Mouse (Mus musculus): Measurements from ENCODE around the gene Abhd8.

The Abhd8 gene

DNA sequence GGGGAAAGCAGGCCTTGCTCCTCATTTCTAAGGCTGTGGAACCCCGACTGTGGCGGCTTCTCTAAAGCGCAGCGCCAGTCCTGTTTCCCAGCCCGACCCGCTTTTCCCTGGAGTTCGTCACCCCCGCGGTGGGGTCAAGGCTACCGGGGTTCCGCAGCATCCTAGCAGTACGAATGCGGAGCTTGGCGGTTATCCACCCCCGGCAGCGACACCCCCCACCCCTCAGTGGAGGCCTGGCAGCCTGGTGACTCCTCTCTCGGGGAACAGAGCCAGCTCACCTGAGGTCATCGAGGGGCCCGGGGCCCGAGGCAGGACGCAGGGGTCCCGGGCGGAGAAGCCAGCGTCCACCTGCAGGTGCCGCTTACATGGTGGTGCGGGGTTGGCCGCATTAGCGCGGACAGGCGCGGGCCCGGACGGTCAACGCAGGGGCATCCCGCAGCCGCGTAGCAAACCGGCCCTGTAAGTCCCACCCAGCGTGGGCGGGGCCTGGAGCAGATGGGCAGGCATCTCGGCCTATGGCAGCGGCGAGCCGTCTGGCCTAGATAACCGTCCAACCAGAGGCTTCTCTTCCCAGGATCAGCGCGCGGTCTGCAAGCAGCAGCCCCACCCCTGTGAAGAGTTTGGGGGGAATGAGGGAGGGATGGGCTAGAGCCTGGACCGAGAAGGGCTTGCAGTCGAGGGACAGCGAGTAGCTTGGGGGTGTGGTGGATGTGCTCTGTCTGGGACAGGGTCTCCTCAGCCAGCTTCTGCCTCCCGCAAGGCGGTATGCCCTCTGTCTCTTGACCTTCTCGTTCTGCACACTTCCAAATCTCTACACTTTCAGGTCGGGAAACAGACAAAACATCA lies at the start of gene Abhd8:
Abhd8 (minus strand) TSS at position 468 of the 846 bp plus-strand sequence.
- peak; percentile 96 for DNase-seq (ENCODE audit: low read depth, low spot score)

DNA sequence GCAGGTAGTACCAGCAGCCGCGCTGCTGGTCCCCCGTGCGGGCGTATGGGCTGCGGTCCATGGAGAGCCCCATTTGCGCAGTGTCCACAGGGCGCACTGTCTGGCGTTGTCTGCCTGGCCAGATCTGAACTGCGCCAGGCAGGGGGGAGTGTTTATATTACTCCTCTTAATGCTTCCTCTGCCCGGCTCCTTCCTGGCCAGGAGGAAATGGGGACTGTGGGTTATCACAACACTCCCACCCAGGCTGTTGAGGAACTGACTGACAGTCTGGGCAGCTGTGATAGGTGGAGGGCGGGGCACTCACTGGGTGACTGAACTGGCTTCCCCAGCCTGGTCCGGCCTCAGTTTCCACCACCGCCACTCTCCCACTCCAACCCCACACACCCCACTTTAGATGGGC lies 48.2 kb upstream of the Abhd8 start, which contains the start of gene Plvap:
Plvap (minus strand) TSS at position 109 of the 400 bp plus-strand sequence.
- no peak for DNase-seq (ENCODE audit: low read depth, low spot score)

DNA sequence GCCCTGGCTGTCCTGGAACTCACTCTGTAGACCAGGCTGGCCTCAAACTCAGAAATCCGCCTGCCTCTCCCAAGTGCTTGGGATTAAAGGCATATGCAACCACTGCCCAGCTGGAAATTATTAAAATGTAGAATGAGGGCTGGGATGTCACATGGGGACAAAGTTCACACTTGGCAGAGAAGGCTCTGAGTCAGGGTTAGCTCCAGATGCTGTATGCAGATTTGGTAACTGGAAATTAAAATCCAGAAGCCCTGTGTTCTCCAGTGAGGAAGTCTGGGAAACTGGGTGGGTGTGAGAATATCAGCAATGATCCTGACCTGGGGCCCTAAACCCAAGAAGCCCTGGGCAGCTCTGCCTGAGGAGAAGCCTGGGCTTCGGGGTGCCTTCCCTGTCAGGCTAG lies 45.9 kb upstream of the Abhd8 start:
- no peak for DNase-seq (ENCODE audit: low read depth, low spot score)

DNA sequence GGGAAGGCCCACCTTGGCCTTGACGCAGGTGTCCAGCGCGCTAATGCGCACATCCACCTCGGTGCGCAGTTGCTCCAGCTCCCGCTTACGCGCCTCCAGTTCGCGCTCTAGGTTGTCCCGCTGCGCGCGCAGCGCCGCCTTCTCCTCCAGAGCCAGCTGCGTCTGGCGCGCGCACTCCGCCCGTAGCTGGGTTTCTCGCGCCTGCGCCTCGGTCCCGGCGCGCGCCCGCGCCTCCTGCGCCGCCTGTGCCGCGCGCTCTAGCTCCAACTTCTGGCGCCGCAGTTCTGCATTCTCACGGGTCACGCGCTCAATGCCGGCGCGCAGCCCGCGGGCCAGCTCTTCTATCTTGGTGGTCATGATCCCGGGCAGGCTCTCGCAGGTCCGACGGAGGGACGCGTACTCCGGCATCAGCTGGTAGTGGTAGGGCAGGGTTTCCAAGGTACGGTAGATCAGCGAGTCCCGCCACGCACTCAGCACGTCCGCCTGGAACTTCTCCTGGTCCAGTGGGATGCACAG lies 44.2 kb upstream of the Abhd8 start:
- peak; percentile 94 for DNase-seq (ENCODE audit: low read depth, low spot score)

DNA sequence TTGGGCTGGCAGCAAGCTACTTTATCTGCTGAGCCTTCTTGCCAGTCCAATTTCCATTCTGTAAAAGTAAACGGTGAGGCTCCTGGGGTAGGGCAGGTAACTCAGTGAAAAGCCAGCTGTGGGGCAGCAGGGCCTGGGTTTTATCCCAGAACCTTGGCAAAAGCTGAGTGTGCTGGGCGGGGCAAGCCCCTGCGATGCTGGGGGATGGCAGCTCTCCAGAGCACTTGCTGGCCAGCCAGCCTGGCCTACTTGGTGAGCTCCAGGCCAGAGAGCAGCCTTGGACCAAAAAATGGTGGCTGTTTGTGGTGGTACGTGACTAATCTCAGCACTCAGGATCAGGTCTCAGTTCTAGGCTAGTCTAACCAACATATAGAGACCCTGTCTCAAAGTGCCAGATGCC lies 42.5 kb upstream of the Abhd8 start:
- no peak for DNase-seq (ENCODE audit: low read depth, low spot score)

DNA sequence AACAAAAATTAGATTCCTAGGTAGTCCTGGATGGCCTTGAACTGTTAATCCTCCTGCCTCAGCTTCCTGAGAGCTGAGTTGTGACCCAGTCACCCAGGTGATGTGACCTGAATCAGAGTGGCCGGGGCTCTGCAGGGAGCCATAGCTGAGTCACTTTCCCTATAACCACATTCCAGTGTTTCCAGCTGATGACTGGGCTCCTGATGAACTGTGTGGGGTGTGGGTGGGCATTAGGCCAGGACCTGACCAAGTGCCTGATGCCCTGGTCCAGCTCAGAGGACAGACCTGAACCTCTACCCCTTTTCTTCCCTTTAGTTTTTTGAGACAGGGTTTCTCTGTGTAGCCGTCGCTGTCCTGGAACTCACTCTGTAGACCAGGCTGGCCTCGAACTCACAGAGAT lies 41.9 kb upstream of the Abhd8 start:
- DNase-seq (ENCODE audit: low read depth, low spot score) = no peak

DNA sequence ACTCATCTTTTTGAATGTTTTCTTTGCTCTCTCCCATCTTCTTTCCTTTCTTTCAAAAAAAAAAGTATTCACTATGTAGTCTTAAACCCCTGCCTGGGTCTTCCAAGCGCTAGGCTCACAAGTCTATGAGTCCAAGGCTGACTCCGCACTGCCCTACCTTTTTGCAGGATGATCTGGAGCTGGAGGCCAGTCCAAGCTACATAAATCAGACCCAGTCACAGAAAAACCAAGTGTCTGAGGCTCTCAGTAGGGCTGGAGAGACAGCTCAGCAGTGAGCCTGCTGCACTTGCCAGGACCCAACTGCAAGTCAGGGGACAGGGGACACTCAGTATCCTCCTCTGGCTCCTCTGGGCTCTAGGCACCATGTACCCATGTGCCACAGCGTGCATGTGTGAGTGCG lies 40.9 kb upstream of the Abhd8 start:
- no peak for DNase-seq (ENCODE audit: low read depth, low spot score)

DNA sequence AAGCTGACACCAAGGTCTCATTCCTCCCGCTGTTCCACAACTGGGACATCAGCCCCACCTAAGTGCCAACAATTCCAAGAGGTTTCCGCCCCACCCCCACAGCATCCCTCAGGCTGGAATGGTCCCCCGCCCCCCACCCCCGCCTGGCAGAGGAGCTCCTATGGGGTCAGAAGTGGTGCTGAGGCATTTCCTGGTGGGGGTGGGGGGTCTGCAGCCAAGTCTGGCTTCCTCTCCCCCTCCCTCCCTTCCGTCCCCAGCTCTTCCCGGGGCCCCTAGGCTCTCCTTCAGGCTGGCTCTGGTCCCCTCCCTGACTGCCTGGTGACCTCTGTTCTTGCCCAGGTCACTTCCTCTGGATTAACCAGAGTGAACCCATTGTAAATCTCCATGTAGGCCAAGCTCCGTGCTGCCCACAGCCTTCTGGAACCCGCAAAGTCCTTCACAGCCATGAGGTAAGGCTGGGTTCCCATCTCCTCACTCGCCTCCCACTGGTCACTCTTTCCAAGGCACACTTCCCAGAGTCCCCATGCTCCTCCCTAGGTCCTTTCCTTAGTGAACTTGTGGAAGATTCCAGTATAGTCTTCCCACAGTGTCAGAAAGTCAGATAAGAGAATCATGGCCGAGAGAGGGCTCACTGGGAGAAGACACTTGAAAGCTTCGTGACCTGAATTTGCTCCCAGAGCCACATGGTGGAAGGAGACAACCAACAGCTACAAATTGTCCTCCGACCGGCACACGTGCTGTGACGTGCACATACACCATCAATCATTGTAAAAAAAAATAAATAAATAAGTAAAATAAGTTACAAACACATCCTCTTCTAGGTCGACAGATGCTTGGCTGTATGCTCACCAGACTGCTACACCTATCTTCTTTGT lies 35.6 kb upstream of the Abhd8 start:
- DNase-seq (ENCODE audit: low read depth, low spot score) = peak; percentile 76

DNA sequence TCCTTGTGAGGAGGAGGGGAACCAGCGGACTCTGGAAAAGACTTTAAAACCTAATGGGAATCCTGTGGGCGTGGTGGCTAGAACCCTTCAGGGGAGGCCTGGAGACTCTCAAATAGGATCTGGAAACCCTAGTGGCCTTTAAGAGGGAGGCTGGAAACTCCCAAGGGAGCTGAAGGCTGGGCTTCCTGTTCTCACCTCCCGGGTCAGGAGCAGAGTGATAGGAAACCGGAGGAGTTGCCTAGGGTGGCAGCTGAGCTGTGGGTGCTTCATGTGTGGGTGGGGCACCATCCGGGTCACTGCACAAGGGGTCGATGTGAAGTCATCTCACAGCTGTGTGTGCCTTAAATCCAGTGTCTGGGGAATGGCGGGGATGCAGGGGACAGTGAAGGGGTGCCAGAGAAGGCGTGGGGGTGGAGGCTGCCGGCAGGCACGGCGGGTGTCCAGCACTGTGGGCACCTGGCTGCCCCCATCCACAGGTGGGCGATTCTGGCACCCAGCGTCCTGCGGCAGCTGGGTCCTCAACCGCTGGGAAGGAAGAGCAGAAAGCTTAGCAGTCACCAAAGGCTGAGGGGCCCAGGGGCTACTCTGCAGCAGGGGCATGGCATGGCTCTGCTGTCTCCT lies 34.5 kb upstream of the Abhd8 start:
- peak; percentile 67 for DNase-seq (ENCODE audit: low read depth, low spot score)

DNA sequence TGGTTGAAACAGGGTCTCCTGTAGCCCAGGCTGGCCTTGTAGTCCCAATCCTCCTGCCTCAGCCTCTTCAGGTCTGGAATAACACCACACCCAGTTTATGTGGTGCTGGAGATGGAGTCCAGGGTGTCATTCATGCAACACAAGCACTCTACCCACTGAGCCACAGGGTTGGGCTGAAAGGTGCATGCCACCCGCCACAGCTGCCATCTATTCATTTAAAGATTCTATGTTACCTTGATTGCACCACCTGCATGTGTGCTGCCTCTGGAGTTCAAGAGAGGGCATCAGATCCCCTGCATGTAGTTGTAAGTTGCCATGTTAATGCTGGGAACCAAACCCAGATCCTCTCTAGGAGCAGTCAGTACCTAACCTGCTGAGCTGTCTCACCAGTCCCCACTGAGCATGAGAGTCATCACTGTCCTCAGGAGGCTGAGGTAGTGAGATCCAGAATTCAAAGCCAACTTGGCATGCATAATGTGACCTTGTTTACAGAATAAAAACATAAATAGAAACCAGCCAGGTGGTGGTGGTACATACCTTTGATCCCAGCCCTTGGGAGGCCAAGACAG lies 33.7 kb upstream of the Abhd8 start:
- no peak for DNase-seq (ENCODE audit: low read depth, low spot score)

DNA sequence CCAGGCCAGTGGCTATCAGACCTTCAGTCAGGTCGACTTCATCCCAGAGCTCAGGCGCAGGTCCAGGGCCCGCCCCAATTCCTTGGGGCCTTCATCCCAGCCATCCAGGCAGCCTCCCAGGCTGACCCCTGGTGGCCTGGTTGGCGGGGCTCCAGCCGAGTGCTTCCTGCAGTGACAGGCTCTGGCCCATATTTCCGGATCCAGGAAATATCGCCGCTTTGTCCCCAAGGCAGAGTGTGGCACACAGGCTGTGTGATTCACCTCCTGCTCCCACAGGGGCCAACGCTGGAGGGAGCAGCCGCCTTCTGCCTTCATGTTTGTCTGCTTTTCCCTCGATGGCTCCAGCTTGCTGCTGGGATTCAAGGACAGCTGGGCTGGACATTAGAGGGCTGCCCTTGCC lies 33.0 kb upstream of the Abhd8 start:
- DNase-seq (ENCODE audit: low read depth, low spot score) = no peak

DNA sequence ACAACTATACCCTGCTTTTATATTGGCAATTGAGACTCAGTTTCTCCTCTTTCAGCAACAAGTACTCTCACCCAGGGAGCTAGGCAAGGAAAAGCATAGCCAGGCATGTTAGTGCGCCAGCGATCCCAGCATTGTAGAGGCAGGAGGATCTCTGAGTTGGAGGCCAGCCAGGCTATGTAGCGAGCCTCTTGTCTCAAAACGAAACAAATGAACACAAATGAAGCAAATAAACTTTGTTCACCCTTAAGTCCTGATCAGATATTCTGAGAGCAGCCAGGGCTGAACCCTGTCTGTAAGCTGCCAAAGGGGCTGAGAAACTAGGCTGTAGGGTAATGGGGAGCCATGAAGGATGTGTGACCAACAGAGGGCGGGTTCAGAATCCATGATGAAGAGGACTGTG lies 32.4 kb upstream of the Abhd8 start:
- DNase-seq (ENCODE audit: low read depth, low spot score) = no peak

DNA sequence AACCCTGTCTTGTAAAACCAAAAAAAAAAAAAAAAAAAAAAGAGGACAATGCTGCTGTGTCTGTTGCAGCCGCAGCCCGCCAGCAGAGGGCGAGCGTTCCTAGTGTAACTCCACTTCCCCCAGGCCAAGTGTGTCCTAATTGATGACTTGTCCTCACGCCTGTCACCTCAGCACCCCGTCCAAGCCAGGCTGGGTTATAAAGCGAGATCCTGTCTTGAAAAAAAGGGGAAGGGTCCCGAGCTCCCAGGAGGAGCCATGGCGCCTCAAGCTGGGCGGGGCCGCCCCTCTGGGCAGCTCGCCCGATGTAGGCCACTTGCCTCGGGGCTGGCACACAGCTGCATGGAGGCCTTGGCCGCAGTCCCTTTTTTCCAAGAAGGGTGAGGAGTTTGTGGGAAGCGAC lies 31.6 kb upstream of the Abhd8 start:
- DNase-seq (ENCODE audit: low read depth, low spot score) = peak; percentile 79

DNA sequence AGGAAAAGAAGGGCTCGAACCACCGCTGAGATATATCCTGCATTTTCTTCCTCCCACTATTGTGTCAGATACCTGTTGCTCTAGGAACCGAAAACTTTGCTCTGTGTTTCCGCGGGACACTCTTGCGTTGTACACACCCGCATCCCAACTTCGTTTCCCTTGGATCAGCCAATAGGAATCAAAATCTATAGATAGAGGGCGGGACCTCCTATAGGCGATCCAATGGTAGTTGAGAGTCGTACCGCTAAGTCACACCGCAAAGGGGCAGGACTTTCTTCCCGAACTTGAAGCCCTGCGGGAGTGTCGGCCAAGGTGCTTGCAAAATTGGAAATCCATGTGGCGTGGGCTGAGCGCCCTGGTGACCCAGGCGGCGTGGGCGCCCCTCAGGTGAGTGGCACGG lies 25.0 kb upstream of the Abhd8 start:
- peak; percentile 99 for DNase-seq (ENCODE audit: low read depth, low spot score)

DNA sequence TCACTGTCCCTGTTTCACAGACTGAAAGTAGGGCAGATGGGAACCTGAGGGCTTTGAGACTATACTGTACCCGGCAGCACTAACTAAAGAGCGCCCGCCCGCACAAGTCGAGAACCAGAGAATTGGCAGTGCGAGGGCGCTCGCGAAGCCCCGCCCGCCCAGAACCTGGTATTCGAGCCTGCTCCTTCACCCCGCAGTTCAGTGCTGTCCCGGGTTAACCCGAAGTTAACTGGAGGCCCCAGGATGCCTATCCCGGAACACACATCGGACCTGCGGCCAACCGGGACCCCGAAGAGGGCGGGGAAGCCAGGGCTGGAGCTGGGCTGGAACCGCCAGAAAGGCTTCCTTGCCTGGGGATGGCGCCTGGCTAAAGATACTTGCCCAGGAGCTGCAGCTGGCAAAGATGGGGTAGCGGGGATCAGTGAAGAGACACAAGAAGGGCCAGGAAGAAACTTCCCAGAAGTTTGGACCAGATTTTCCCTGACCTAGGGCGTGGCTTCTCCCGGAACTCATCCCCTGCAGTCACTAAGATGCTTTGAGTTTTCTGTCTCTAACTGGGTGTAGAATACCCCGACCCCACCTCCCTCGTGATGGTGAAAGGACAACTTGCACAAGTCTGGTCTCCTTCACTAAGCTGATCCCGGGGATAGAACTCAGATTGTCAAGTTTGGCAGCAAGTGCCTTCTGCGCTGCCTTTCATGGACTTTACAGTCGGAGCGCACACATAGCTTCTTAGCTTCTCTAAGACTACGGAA lies 24.4 kb upstream of the Abhd8 start, which contains the start of gene Gtpbp3:
Gtpbp3 (plus strand) TSS at position 413 of the 755 bp plus-strand sequence.
- DNase-seq (ENCODE audit: low read depth, low spot score) = peak; percentile 77

DNA sequence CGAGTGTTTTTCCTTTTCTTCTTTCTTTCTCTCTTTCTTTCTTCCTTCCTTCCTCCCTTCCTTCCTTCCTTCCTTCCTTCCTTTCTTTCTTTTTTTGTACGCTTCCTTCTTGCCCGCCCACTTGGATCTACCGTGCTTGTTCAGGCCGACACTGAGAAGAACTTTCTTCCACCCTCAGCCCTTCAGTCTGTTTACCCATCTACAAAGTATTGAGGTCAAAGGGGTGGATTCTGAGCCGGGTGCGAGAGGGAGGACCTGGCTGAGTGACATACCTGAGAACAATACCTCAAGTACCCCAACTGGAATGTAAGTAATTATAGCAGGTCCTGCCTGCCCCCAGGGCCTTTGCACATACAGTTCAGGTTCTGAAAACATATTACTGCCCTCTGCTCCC lies 22.7 kb upstream of the Abhd8 start:
- DNase-seq (ENCODE audit: low read depth, low spot score) = peak; percentile 81

DNA sequence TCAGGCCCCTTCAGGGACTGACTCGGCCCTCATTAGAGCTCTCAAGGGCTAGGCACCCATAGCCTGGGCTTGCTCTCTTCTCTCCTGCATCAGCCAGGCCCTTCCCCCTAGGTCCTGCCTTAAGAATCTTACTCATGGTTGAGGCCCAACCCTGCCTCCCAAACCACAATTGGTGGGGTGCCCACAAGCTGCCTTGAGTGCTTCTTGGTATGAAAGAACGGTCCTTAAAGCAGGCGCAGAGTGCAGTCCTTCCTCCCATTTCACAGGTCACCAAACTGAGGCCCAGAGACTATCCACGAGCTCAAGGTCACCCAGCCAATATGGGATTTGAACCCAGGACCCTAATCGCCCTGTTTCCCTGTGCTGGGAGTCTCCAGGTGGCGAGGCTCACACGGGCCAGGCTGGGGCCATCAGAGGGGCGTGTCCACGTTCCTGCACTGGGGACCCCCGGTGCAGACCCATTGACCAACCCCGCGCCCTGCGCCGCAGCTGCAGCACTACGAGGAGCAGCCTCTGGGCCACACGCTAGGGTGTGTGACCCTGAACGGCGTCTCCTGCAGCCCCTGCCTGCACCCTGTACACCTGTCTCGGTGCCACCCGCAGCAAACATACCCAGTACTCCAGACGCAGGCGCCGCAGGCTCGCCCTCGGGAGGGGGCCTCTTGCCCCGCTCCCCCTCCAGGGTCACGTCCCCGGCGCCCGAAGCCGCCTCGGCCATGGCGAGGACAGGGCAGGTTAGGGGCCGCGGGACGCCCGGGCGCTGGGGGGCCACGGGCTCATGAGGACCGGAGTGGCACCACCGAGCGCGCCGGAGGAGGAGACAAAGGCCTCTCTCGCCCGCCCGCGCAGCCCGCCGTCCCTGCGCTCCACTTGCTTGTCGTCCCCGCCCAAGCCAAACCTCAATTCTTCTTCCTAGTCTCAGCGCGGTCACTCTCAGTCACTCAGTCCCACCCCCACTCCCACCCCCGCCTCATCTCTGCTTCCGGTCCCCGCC lies 22.0 kb upstream of the Abhd8 start, which contains the start of gene Ano8:
Ano8 (minus strand) TSS at position 822 of the 994 bp plus-strand sequence.
- DNase-seq (ENCODE audit: low read depth, low spot score) = peak; percentile 91

DNA sequence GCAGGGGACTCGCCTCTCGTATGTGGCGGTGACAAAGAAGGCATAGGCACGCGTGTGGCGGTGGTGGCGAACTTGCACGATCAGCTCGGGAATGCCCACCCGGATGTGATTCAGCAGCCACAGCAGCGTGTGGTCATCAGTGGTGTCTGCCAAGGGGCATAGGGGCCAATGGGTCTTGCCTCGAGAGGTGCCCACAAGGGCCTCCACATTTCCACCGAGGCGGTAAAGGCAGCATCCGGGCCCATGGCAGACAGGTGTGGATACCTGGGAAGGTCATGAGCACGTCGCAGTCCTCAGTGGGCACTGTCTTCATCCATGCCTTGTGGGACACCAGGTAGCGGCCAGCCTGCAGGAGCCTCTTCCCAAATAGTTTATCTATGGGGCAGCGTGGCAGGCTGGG lies 21.3 kb upstream of the Abhd8 start:
- no peak for DNase-seq (ENCODE audit: low read depth, low spot score)

DNA sequence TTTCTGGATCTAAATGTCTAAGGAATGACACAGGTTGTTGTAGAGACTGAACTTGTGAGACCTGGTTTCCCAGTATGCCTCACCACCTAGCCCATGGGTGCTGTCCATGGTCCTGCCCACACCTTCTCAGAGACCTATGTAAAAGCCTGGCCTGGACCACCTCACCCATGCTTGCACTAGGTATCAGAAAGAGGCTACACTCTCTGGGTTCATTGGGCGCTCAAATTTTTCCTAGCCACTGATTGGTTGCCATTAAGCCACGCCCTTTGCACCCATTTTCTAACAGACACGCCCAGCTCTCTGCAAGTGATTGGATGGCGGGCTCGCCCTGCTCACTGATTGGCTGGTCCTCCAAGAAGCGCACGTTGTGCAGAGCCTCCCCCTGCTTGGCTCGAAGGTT lies 20.5 kb upstream of the Abhd8 start:
- peak; percentile 99 for DNase-seq (ENCODE audit: low read depth, low spot score)
